Comparison of ENCODE assay signal across 30 mouse cellular contexts in genomic region chr19:41047437-41048186, GRCm38 (mm10). TPM values are rescaled to one million over a fixed set of nuclear protein-coding genes. Genes with fewer than 3 reads are reported as not detected.
DNase-seq lines count a peak whose midpoint lies in the region; ATAC-seq lines count a peak whose summit lies in the region.
"Had no signal": no experiment of that assay in that cellular context is flagged by ENCODE, and none has a peak within 500 bp of the region (broad histone marks: within the 10 kb centered on the region; RNA-seq: fewer than 3 reads in every experiment).

No protein-coding gene starts in this region.

- no peaks in the 10 kb centered on the region for H3K9me3 ChIP-seq in forebrain, embryonic 16.5 days (ENCODE audit: control insufficient read depth, low read length)
- H3K9me3 ChIP-seq in forebrain, embryonic 13.5 days (replicated peaks), result no peaks in the 10 kb centered on the region
- H3K9me3 ChIP-seq: heart, embryonic 12.5 days; hindbrain, embryonic 13.5 days; liver, embryonic 12.5 days; neural tube, embryonic 13.5 days had no signal

- 66% methylated on average over 9 of the region's 9 CpGs for whole genome bisulfite sequencing in forebrain, embryonic 16.5 days
- 80% methylated on average over 9 of the region's 9 CpGs for WGBS in forebrain, embryonic 13.5 days

- intact Hi-C loops in left cerebral cortex, postnatal 14 days (cut with DNase I), result no loop called here

- no peak overlapping the region for H3K4me2 ChIP-seq in forebrain, embryonic 16.5 days (ENCODE audit: low read length)
- no peak overlapping the region for H3K4me2 ChIP-seq in forebrain, embryonic 13.5 days
- H3K4me2 ChIP-seq: heart, embryonic 12.5 days; hindbrain, embryonic 13.5 days; liver, embryonic 12.5 days; lung, embryonic 14.5 days; neural tube, embryonic 13.5 days had no signal

- H3K27ac ChIP-seq in forebrain, embryonic 16.5 days (ENCODE audit: low read length), result peak overlapping the region; percentile 8
- no peak overlapping the region for H3K27ac ChIP-seq in forebrain, embryonic 13.5 days
- H3K27ac ChIP-seq: hindbrain, embryonic 13.5 days; liver, embryonic 12.5 days; neural tube, embryonic 13.5 days had no signal

- H3K27me3 ChIP-seq in forebrain, embryonic 16.5 days (replicated peaks; ENCODE audit: control insufficient read depth, insufficient read depth, low read length), result no peaks in the 10 kb centered on the region
- H3K27me3 ChIP-seq in forebrain, embryonic 13.5 days, result no peaks in the 10 kb centered on the region
- H3K27me3 ChIP-seq: heart, embryonic 12.5 days; hindbrain, embryonic 13.5 days; liver, embryonic 12.5 days; neural tube, embryonic 13.5 days had no signal

- H3K9ac ChIP-seq in forebrain, embryonic 16.5 days (replicated peaks; ENCODE audit: low read depth, low read length), result no peak overlapping the region
- H3K9ac ChIP-seq in forebrain, embryonic 13.5 days, result no peak overlapping the region
- H3K9ac ChIP-seq: heart, embryonic 12.5 days; hindbrain, embryonic 13.5 days; liver, embryonic 12.5 days; lung, embryonic 14.5 days; neural tube, embryonic 13.5 days had no signal

- H3K4me1 ChIP-seq in forebrain, embryonic 16.5 days (replicated peaks; ENCODE audit: control insufficient read depth, insufficient read depth, low read length), result no peaks in the 10 kb centered on the region
- no peaks in the 10 kb centered on the region for H3K4me1 ChIP-seq in forebrain, embryonic 13.5 days
- H3K4me1 ChIP-seq: heart, embryonic 12.5 days; hindbrain, embryonic 13.5 days; liver, embryonic 12.5 days; neural tube, embryonic 13.5 days had no signal

- H3K36me3 ChIP-seq in forebrain, embryonic 16.5 days (ENCODE audit: control insufficient read depth, insufficient read depth), result no peaks in the 10 kb centered on the region
- no peaks in the 10 kb centered on the region for H3K36me3 ChIP-seq in forebrain, embryonic 13.5 days (ENCODE audit: poor library complexity, severe bottlenecking)
- H3K36me3 ChIP-seq: heart, embryonic 12.5 days; hindbrain, embryonic 13.5 days; liver, embryonic 12.5 days; neural tube, embryonic 13.5 days had no signal

- no peak overlapping the region for H3K4me3 ChIP-seq in forebrain, embryonic 16.5 days (replicated peaks; ENCODE audit: low read length)
- no peak overlapping the region for H3K4me3 ChIP-seq in forebrain, embryonic 13.5 days
- H3K4me3 ChIP-seq: heart, embryonic 12.5 days; hindbrain, embryonic 13.5 days; liver, embryonic 12.5 days; neural tube, embryonic 13.5 days had no signal

- ATAC-seq in forebrain, embryonic 16.5 days, result peak; percentile 68
- no peak; the same call in 1 of the 2 replicates for ATAC-seq in forebrain, embryonic 13.5 days
- ATAC-seq: activated CD4-positive, CD25-positive, alpha-beta regulatory T cell, adult 4 months; intestine, embryonic 16.5 days; liver, embryonic 12.5 days had no signal

- peak; percentile 14 to 22 for DNase-seq in left cerebral cortex, postnatal 14 days (ENCODE audit: low spot score in 2 of 2)
- no peak for DNase-seq in left cerebral cortex, adult 9 months (ENCODE audit: low spot score in 2 of 2)
- peak; percentile 26 for DNase-seq in right cerebral cortex, postnatal 4 days
- DNase-seq in right cerebral cortex, postnatal 14 days, result no peak
- no peak for DNase-seq in adrenal gland, postnatal 10 days
- DNase-seq in frontal cortex, postnatal 14 days (ENCODE audit: low spot score in 2 of 2), result no peak
- DNase-seq: adrenal gland, postnatal 14 days; B cell, adult 2 months; cerebellum, adult 18-20 months; gastrocnemius, postnatal 10 days; heart, adult 11 months; heart, postnatal 14 days; kidney, postnatal 36 days; lung, embryonic 14.5 days; lung, postnatal 36 days; thymus, postnatal 25 days had no signal

RNA-seq across cellular contexts. Expression of gene Dntt, which starts 18.5 kb away (rescaled TPM):
- not detected in 2 replicates for polyA plus RNA-seq in forebrain, embryonic 16.5 days (2015; fragmentation: Nextera tagmentation; extraction: Ambion mirVana)
- polyA plus RNA-seq in forebrain, embryonic 13.5 days (2015; fragmentation: Nextera tagmentation; extraction: Ambion mirVana), result 0.10 TPM in 1 of 2 replicates, not detected in the other
- not detected for total RNA-seq in left cerebral cortex, postnatal 14 days (2021)
- total RNA-seq in adrenal gland, postnatal 10 days (2021), result under 1 TPM in 1 of 2 experiments, not detected in 1; 0.21 TPM
- total RNA-seq: left cerebral cortex, adult 18-20 months had no signal
- polyA plus RNA-seq: cortical plate, adult 2 months; embryonic facial prominence, embryonic 11.5 days; heart, embryonic 12.5 days; hindbrain, embryonic 13.5 days; intestine, embryonic 16.5 days; limb, embryonic 11.5 days had no signal

RNA-seq across cellular contexts. Expression of gene Opalin, which starts 29.3 kb away (rescaled TPM):
- polyA plus RNA-seq in forebrain, embryonic 16.5 days (2015; fragmentation: Nextera tagmentation; extraction: Ambion mirVana), result not detected in 2 replicates
- not detected in 2 replicates for polyA plus RNA-seq in forebrain, embryonic 13.5 days (2015; fragmentation: Nextera tagmentation; extraction: Ambion mirVana)
- total RNA-seq in left cerebral cortex, postnatal 14 days (2021), result 1 to 10 TPM; 3.7 to 5.1 TPM
- total RNA-seq in adrenal gland, postnatal 10 days (2021), result not detected
- total RNA-seq: adrenal gland, postnatal 14 days; gastrocnemius, postnatal 10 days; heart, postnatal 14 days; megakaryocyte-erythroid progenitor cell, adult 5-6 weeks had no signal
- polyA plus RNA-seq: embryonic facial prominence, embryonic 11.5 days; hindbrain, embryonic 13.5 days; intestine, embryonic 16.5 days; kidney, embryonic 14.5 days; limb, embryonic 11.5 days; liver, embryonic 12.5 days; lung, embryonic 14.5 days; neural tube, embryonic 13.5 days had no signal

RNA-seq across cellular contexts. Expression of gene Blnk, which starts 53.3 kb away (rescaled TPM):
- 0.51 and 0.56 TPM in 2 replicates for polyA plus RNA-seq in forebrain, embryonic 16.5 days (2015; fragmentation: Nextera tagmentation; extraction: Ambion mirVana)
- polyA plus RNA-seq in forebrain, embryonic 13.5 days (2015; fragmentation: Nextera tagmentation; extraction: Ambion mirVana), result 0.22 and 0.26 TPM in 2 replicates
- total RNA-seq in left cerebral cortex, postnatal 14 days (2021), result 1 to 10 TPM; 5.1 to 5.4 TPM
- total RNA-seq in adrenal gland, postnatal 10 days (2021), result 1 to 10 TPM; 1.5 to 1.8 TPM

Comparison
In these comparisons a context has a peak if more than half of its experiments do, and no peak if none do; other contexts are left out.
1. DNase-seq: peak in left cerebral cortex, postnatal 14 days (2 of 2) and right cerebral cortex, postnatal 4 days (single experiment); none in left cerebral cortex, adult 9 months (0 of 2), right cerebral cortex, postnatal 14 days (single experiment), adrenal gland, postnatal 10 days (single experiment) and frontal cortex, postnatal 14 days (0 of 2).
2. RNA of gene Opalin, which starts 29.3 kb away (total RNA-seq): 3.7 to 5.1 TPM in left cerebral cortex, postnatal 14 days; not detected in adrenal gland, postnatal 10 days; every median in the first group is over 4 times any median in the second.